ENCODE assay signal across 13 mouse cellular contexts in the genomic region with DNA sequence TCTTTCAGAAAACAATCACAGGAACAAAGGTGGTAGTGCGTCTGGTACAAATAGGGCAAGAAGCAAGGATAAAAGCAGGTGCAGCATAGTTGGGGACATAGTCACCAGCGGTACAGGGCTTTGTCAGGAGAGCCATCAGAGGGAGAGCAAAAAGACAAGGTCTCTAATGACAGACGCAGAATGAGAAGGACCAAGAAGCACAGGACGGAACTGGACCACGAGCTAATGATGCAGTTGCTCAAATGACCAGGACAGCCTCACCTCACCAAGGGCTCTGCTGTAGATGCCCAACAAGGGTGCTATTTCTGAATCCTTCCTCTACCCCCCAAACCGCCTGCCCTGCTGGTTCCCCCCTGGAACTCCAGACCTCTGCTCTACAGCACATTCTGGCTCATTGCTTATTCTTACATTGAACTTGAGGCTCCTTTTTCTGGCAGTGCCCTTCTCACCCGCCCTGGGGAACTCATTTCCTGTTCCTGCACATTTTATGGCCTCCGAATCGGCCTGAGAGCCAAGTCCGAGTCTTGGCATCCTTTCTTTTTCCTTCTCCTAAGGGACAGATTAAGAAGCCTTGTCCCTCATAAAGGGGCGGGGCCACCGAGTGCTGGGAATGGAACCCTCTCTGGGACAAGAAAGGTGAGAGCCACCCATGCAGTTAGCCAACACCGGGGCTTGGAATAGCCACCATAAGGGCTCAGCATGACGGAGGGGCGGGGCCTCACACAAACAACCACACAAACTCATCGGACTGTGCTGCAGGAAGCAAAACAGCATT. TPM values are rescaled to one million over a fixed set of nuclear protein-coding genes. Genes with fewer than 3 reads are reported as not detected.
DNase-seq lines count a peak whose midpoint lies in the region; ATAC-seq and TF ChIP-seq lines count a peak whose summit lies in the region.
"Had no signal": no experiment of that assay in that cellular context is flagged by ENCODE, and none has a peak within 500 bp of the region (broad histone marks: within the 10 kb centered on the region; RNA-seq: fewer than 3 reads in every experiment).

No protein-coding gene starts in this region.

- no peak overlapping the region for H3K9ac ChIP-seq in lung, embryonic 14.5 days
- H3K9ac ChIP-seq in kidney, embryonic 15.5 days, result no peak overlapping the region
- H3K9ac ChIP-seq in midbrain, embryonic 16.5 days (ENCODE audit: low read depth, low read length), result no peak overlapping the region
- H3K9ac ChIP-seq: neural tube, embryonic 12.5 days had no signal

- no peak overlapping the region for H3K27ac ChIP-seq in lung, embryonic 14.5 days (ENCODE audit: low read depth)
- H3K27ac ChIP-seq in kidney, embryonic 15.5 days, result no peak overlapping the region
- H3K27ac ChIP-seq in hindbrain, embryonic 10.5 days, result no peak overlapping the region
- H3K27ac ChIP-seq in midbrain, embryonic 16.5 days (ENCODE audit: low read length), result no peak overlapping the region
- H3K27ac ChIP-seq: macrophage; neural tube, embryonic 12.5 days had no signal

- 0 out of 2 replicates have a peak overlapping the region, but pooled peaks have one; percentile 8 for H3K4me2 ChIP-seq in lung, embryonic 14.5 days
- H3K4me2 ChIP-seq in kidney, embryonic 15.5 days, result peak overlapping the region; percentile 47
- H3K4me2 ChIP-seq in midbrain, embryonic 16.5 days (ENCODE audit: low read length), result no peak overlapping the region
- H3K4me2 ChIP-seq: neural tube, embryonic 12.5 days had no signal

- no peaks in the 10 kb centered on the region for H3K36me3 ChIP-seq in lung, embryonic 14.5 days (ENCODE audit: insufficient read depth)
- no peaks in the 10 kb centered on the region for H3K36me3 ChIP-seq in kidney, embryonic 15.5 days
- no peaks in the 10 kb centered on the region for H3K36me3 ChIP-seq in hindbrain, embryonic 10.5 days
- no peaks in the 10 kb centered on the region for H3K36me3 ChIP-seq in midbrain, embryonic 16.5 days (ENCODE audit: control insufficient read depth, insufficient read depth, low read length)
- H3K36me3 ChIP-seq: neural tube, embryonic 12.5 days had no signal

- H3K27me3 ChIP-seq in lung, embryonic 14.5 days (ENCODE audit: insufficient read depth, low read length), result no peaks in the 10 kb centered on the region
- no peaks in the 10 kb centered on the region for H3K27me3 ChIP-seq in kidney, embryonic 15.5 days
- H3K27me3 ChIP-seq in hindbrain, embryonic 10.5 days (ENCODE audit: insufficient read depth, poor library complexity, severe bottlenecking), result no peaks in the 10 kb centered on the region
- no peaks in the 10 kb centered on the region for H3K27me3 ChIP-seq in midbrain, embryonic 16.5 days (ENCODE audit: control insufficient read depth, insufficient read depth, low read depth, low read length)
- H3K27me3 ChIP-seq: neural tube, embryonic 12.5 days had no signal

- H3K9me3 ChIP-seq in lung, embryonic 14.5 days (ENCODE audit: low read depth, low read length), result no peaks in the 10 kb centered on the region
- no peaks in the 10 kb centered on the region for H3K9me3 ChIP-seq in kidney, embryonic 15.5 days (replicated peaks)
- no peaks in the 10 kb centered on the region for H3K9me3 ChIP-seq in hindbrain, embryonic 10.5 days
- no peaks in the 10 kb centered on the region for H3K9me3 ChIP-seq in midbrain, embryonic 16.5 days (replicated peaks; ENCODE audit: control insufficient read depth, low read length, poor library complexity, severe bottlenecking)
- H3K9me3 ChIP-seq: neural tube, embryonic 12.5 days had no signal

- TF ChIP-seq POLR2A in lung, adult 2 months (IDR thresholded peaks at IDR 0.05; ENCODE audit: borderline replicate concordance, extremely low read depth, low read depth, low read length), result no peak

- DNase-seq in lung, embryonic 14.5 days, result peak; percentile 16
- no peak for DNase-seq in lung, adult 2 months
- DNase-seq in gastrocnemius, postnatal 10 days, result peak; percentile 15
- DNase-seq in skeletal muscle tissue, adult 2 months (ENCODE audit: low read depth, low spot score), result peak; percentile 76
- DNase-seq in hindbrain, embryonic 10.5 days (ENCODE audit: low spot score), result no peak
- DNase-seq: layer of hippocampus, postnatal 36 days had no signal

- no peak for ATAC-seq in lung, embryonic 14.5 days (ENCODE audit: insufficient read depth)
- 0 out of 2 replicates have a peak, but pooled peaks have one; percentile 29 for ATAC-seq in kidney, embryonic 15.5 days (replicated peaks; ENCODE audit: low FRiP score)
- no peak for ATAC-seq in midbrain, embryonic 16.5 days
- ATAC-seq: forebrain, embryonic 16.5 days had no signal

- 53% methylated on average over 16 of the region's 16 CpGs for WGBS in lung, embryonic 14.5 days
- 46% methylated on average over 16 of the region's 16 CpGs for WGBS in lung, adult 2 months
- 49% methylated on average over 16 of the region's 16 CpGs for WGBS in kidney, embryonic 15.5 days
- 70% methylated on average over 16 of the region's 16 CpGs for WGBS in hindbrain, embryonic 10.5 days
- WGBS in midbrain, embryonic 16.5 days, result 72% methylated on average over 16 of the region's 16 CpGs

- no peak overlapping the region for H3K4me3 ChIP-seq in lung, embryonic 14.5 days (ENCODE audit: low read depth, low read length)
- H3K4me3 ChIP-seq in lung, adult 2 months (replicated peaks; ENCODE audit: extremely low read depth, low read depth, low read length), result no peak overlapping the region
- H3K4me3 ChIP-seq in kidney, embryonic 15.5 days (replicated peaks), result peak overlapping the region; percentile 14; the same call in 1 of the 2 replicates
- H3K4me3 ChIP-seq in hindbrain, embryonic 10.5 days, result no peak overlapping the region
- H3K4me3 ChIP-seq in midbrain, embryonic 16.5 days (ENCODE audit: low read depth, low read length), result no peak overlapping the region
- H3K4me3 ChIP-seq: neural tube, embryonic 12.5 days had no signal

- TF ChIP-seq CTCF in lung, embryonic 14.5 days (IDR thresholded peaks at IDR 0.05; ENCODE audit: low read depth), result no peak
- TF ChIP-seq CTCF in lung, adult 2 months (IDR thresholded peaks at IDR 0.05; ENCODE audit: insufficient read depth, low read length), result no peak

- H3K4me1 ChIP-seq in lung, embryonic 14.5 days (ENCODE audit: insufficient read depth), result no peaks in the 10 kb centered on the region
- 0 out of 2 replicates have a peak, but pooled peaks cover 2% of the 10 kb centered on the region for H3K4me1 ChIP-seq in lung, adult 2 months (ENCODE audit: control insufficient read depth, insufficient read depth, low read length)
- peaks cover 9% of the 10 kb centered on the region for H3K4me1 ChIP-seq in kidney, embryonic 15.5 days
- no peaks in the 10 kb centered on the region for H3K4me1 ChIP-seq in hindbrain, embryonic 10.5 days (replicated peaks)
- H3K4me1 ChIP-seq in midbrain, embryonic 16.5 days (ENCODE audit: control insufficient read depth, insufficient read depth, low read length), result no peaks in the 10 kb centered on the region
- H3K4me1 ChIP-seq: neural tube, embryonic 12.5 days had no signal

RNA-seq across cellular contexts. Expression of gene Tmem182, which starts 9.9 kb away (rescaled TPM):
- 0.25 and 0.76 TPM in 2 replicates for polyA plus RNA-seq in lung, embryonic 14.5 days (2014; fragmentation: Nextera tagmentation; extraction: Ambion mirVana)
- 0.97 and 4.9 TPM in 2 replicates for polyA plus RNA-seq in lung, adult 2 months (2012; rRNA removed)
- 100 to 1,000 TPM; 159 to 177 TPM for total RNA-seq in gastrocnemius, postnatal 10 days (2021)
- 1.2 and 1.5 TPM in 2 replicates for polyA plus RNA-seq in kidney, embryonic 15.5 days (2015; fragmentation: Nextera tagmentation; extraction: Ambion mirVana)
- not detected in 2 replicates for polyA plus RNA-seq in hindbrain, embryonic 10.5 days (2016; fragmentation: Nextera tagmentation; extraction: Ambion mirVana)
- 0.10 and 0.15 TPM in 2 replicates for polyA plus RNA-seq in midbrain, embryonic 16.5 days (2015; fragmentation: Nextera tagmentation; extraction: Ambion mirVana)
- total RNA-seq: ES-E14 had no signal
- polyA plus RNA-seq: forebrain, embryonic 16.5 days; hindbrain, embryonic 11.5 days; macrophage had no signal

RNA-seq across cellular contexts. Expression of gene Mfsd9, which starts 24.8 kb away (rescaled TPM):
- polyA plus RNA-seq in lung, embryonic 14.5 days (2014; fragmentation: Nextera tagmentation; extraction: Ambion mirVana), result 3.2 TPM in 2 replicates
- 1.8 and 2.8 TPM in 2 replicates for polyA plus RNA-seq in lung, adult 2 months (2012; rRNA removed)
- 1 to 10 TPM in 1 of 2 experiments, under 1 TPM in 1; 0.85 to 1.0 TPM for total RNA-seq in gastrocnemius, postnatal 10 days (2021)
- 3.9 and 5.1 TPM in 2 replicates for polyA plus RNA-seq in kidney, embryonic 15.5 days (2015; fragmentation: Nextera tagmentation; extraction: Ambion mirVana)
- polyA plus RNA-seq in hindbrain, embryonic 10.5 days (2016; fragmentation: Nextera tagmentation; extraction: Ambion mirVana), result 3.1 and 3.3 TPM in 2 replicates
- polyA plus RNA-seq in midbrain, embryonic 16.5 days (2015; fragmentation: Nextera tagmentation; extraction: Ambion mirVana), result 8.2 and 8.4 TPM in 2 replicates

Comparison
In these comparisons a context has a peak if more than half of its experiments do, and no peak if none do; other contexts are left out.
1. DNase-seq: peak in lung, embryonic 14.5 days (single experiment), gastrocnemius, postnatal 10 days (single experiment) and skeletal muscle tissue, adult 2 months (single experiment); none in lung, adult 2 months (single experiment) and hindbrain, embryonic 10.5 days (single experiment).